Mouse (Mus musculus) T-helper 17 cell (primary cell): ENCODE data around the gene Tmod4.

ENCODE experiments used
- in situ Hi-C, 2 experiments: fragments of 300-600 bp; cut with MboI, MseI; formaldehyde crosslinking; loops; 1 replicate in 1 of 2; 2 replicates in 1 of 2; pipeline ENCODE4 v1.15.1; 2025; ENCODE audit warnings: high pct_unique_total_duplicates in 2 of 2

The Tmod4 gene

DNA sequence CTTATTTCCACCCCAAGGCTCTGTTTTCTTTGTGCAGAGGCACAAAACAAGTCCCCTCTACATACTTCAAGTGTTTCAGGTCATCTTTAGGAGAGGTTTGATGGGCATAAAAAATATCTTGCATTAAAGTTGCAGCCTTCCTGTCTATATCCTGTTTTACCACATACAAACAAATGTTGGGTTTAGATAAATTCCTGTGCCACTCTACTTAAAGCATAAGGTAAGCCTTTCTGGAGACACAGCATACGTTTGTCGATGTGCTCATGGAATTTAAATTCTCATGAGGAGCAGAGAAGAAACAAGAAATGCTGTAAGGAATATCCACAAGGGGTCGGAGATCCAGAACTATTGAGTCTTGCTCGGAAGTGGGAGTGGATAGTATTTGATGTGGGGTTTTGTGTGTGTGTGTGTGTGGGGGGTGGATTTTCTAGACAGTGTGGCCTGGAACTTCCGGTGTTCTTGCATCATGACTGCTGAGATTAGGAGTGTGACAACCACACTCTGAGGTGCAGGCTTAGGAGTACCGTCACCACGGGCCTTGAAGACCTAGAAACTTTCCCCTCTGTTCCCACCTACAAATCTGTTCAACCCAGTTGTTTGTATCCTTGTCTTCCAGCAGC lies 11.3 kb downstream of the Tmod4 start:
- in situ Hi-C loops = loop anchor here (5.0 kb wide), 1 partner anchor 1208 kb away; no protein-coding TSS in a partner anchor

DNA sequence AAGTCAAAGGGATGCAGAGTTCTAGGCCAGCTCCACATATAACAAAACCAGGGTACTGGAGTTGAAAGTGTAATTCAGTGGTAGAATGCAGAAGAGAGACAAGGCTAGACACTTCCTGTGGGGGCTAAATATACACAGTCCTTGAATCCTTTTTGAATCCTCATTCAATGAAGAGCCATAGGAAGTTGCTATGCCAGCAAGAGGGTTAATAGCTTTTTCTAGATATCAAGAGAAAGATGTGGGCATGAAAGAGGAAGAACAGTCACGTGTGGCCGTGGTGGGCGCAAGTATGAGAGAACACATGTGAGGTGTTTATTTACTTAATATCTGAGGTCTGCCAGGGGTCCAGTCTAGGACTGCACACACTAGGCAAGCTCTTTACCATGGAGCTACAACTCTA lies 12.1 kb downstream of the Tmod4 start:
- in situ Hi-C loops = loop anchor here (5.0 kb wide), 1 partner anchor 1209 kb away; no protein-coding TSS in a partner anchor

DNA sequence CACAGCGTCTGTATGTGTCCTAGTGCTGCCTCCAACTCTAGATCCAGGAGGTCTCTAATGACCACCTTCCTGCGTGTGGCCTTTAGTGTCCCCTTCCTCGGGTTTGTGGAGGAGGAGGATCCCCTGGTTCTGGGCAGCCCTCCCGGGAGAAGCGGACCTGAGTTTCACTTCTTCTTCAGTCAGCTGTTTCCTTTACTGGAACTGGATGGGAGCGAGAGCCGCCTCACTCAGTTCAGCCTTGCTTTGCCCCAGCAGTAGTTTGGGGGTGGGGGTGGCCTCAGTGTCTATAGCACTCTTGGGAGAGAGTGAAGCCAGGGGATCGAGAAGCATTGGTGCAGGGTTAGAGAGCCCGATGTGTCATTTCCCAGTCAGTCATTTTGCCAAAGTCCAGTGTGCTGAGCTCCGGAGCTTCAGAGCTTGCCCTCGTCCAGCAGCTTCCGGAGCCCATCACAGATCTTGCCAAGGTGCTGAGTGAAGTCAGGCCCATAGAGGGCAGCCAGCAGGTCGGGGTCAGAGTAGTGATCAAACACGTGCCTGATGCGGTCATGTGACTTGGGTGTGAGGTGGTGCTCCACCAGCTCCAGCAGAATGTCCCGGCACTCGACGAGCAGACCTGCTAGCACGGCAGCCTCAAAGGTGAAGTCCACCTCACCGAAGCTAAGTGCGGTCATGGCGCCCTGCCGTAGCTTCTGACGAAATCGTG lies 15.5 kb downstream of the Tmod4 start:
- in situ Hi-C loops = loop anchor here (5.0 to 10.0 kb wide), 3 partner anchors 73 to 1212 kb away; no protein-coding TSS in a partner anchor

DNA sequence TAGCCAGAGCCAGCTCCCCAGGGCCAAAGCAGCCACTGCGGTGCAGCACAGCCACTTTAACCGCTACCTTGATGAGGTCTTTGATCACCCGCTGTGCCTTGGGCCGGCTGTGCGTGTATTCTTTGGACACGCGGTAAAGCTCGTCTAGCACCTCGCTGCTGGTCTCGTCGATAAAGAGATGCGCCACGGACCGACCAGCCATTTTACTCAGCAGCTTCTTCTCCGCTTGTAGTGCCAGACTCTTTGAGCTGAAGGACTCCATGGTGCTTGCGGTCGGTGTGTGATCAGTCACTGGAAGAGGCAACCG lies 16.0 kb downstream of the Tmod4 start:
- in situ Hi-C loops = loop anchor here in 1 of 2 experiments (5.0 to 10.0 kb wide), 2 partner anchors 72 to 125 kb away; no protein-coding TSS in a partner anchor

DNA sequence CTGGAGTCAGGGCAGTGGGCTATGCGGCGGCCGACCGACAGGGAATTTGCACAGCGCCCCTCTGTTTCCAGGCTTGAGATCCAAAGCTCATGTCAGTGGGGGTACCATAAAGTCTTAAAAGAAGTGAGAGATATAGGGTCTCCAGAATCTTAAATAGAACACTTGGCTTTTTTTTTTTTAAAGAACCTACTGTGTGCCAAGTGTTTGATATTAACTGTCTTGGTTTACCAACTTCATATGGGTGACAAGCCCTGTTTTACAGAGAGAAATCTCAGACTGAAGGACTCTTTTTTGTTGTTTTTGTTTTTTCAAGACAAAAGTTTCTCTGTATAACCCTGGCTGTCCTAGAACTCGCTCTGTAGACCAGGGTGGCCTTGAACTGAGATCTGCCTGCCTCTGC lies 16.5 kb downstream of the Tmod4 start:
- in situ Hi-C loops = loop anchor here in 1 of 2 experiments (5.0 to 10.0 kb wide), 2 partner anchors 72 to 124 kb away; no protein-coding TSS in a partner anchor

DNA sequence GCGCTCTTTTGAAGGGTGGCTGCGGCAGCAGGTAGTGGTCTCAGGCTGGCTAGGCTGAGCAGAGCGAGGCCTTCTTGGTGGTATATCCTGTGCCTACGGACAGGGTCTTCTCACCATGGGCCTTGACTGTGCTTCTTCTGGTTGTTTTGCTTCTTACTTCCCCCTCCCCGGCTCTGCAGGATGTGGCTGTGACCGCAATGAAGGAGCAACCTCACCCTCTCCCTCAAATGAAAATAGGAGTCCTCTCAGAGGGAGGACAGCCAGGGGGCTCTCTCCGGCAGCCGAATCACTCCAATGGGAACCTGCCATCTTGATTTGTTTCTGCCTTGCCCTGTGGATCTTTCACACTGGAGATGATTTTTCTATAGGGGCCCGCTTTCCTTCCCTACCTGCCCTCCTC lies 17.2 kb downstream of the Tmod4 start:
- in situ Hi-C loops = loop anchor here in 1 of 2 experiments (5.0 to 10.0 kb wide), 2 partner anchors 71 to 123 kb away; no protein-coding TSS in a partner anchor

DNA sequence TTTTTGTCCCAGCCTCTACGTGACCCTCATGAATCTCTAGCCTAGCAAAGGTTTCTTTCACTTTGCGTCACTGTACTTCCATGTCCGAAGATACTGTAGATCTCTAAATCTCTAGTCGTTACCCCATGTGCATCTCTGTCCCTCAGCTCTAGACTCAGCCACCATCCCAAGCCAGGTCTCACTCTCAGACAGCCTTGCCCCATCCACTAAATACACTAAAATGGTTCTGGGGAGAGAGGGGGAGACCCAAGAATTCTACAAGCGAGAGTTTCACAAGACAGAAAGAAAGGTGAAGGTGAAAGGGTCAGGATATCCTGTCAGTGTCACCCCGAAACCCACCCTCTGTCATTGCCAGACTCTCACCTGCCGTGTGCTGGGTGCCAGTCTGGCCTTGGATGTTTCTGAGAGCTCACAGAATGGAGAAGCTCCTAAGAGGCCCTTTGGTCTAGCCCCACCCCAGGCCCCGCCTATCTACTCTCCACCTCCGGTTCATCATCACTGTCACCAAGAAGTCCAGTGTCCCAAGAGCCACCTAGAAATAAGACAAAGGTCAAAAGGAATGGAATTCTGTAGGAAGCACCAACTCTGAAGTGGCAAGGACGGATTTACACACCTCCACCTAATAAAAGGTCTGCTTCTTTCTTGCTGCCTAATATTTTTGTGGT lies 17.8 kb downstream of the Tmod4 start, which contains the start of gene Tnfaip8l2:
Gene Tnfaip8l2, minus strand, starts transcription at position 409 of the 665 bp plus-strand sequence.
- in situ Hi-C loops = loop anchor here in 1 of 2 experiments (5.0 to 10.0 kb wide), 2 partner anchors 70 to 123 kb away; no protein-coding TSS in a partner anchor

DNA sequence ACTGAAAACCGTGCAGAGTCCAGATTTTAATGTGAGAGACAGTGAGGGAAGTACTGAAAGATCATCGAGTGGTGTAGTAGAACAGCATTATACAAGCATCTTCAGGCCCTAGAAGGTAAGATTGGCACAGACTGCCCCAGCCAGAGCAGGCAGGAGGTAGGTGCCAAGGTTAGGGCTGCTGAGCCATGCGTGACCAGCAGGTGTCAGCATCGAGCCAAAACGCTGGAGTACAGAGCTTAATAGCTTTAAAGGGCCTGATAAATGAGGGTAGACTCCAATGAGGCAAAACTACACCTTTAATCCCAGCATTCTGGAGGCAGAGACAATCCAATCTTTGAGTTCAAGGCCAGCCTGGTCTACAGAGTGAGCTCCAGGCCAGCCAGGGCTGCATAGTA lies 18.3 kb downstream of the Tmod4 start:
- in situ Hi-C loops = loop anchor here in 1 of 2 experiments (5.0 to 10.0 kb wide), 2 partner anchors 70 to 122 kb away; no protein-coding TSS in a partner anchor

DNA sequence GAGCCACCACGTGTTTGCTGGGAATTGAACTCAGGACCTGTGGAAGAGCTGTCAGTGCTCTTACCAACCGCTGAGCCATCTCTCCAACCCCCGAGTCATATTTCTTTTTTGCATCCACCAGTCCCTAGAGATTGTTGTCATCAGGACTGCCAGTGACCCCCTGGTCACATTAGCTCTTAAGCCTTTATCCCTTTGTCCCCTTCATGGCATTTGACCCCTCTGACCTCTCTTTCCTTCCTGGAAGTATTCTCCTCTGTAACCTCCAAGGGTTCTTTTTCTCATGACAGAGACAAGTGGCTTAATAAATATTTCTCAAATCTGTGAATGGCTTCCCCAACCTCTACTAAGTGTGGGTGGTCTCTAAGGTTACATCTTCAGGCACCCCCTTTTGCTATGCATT lies 23.6 kb downstream of the Tmod4 start:
- in situ Hi-C loops = loop anchor here in 1 of 2 experiments (10.0 kb wide), 1 partner anchor 117 kb away; no protein-coding TSS in a partner anchor

DNA sequence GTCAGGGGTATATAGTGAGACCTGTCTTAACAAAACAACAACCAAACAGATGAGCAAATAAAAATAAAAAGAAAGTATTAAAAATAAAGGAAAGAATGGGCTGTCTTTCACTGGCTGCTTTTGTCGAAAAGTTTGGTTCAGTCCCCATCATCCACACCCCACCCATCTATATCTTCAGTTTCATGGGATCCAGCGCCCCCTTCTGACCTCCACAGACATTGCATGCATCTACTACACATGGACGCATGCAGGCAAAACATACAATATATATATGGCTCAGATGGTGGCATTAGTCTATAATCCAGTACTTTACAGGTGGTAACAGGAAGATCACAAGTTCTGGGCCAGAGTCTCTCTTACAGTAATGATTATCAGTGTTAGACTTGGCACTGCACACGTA lies 29.6 kb downstream of the Tmod4 start:
- in situ Hi-C loops = no loop called here

DNA sequence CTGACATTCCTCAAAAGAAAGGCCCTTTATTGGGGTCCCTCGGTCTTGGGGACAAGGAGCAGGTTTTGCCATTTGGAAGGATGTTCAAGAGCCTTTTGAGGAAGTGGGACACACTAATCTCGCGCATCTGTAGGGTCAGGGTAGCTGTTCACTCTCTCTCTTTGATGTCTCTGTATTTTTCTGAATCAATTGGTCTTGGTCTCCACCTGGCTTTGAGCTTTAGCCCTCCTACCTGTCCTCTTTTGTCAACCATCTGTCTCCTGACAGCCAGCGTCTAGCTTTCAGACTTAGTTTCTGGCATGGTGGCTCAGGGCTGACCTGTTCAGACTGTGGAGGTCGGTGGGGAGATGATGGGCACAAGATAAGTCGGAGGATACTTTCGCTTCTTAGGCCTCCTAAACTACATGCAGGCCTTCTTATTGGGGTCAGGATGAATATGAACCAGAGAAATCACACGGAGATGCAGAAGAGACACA lies 35.3 kb downstream of the Tmod4 start:
- in situ Hi-C loops = no loop called here

DNA sequence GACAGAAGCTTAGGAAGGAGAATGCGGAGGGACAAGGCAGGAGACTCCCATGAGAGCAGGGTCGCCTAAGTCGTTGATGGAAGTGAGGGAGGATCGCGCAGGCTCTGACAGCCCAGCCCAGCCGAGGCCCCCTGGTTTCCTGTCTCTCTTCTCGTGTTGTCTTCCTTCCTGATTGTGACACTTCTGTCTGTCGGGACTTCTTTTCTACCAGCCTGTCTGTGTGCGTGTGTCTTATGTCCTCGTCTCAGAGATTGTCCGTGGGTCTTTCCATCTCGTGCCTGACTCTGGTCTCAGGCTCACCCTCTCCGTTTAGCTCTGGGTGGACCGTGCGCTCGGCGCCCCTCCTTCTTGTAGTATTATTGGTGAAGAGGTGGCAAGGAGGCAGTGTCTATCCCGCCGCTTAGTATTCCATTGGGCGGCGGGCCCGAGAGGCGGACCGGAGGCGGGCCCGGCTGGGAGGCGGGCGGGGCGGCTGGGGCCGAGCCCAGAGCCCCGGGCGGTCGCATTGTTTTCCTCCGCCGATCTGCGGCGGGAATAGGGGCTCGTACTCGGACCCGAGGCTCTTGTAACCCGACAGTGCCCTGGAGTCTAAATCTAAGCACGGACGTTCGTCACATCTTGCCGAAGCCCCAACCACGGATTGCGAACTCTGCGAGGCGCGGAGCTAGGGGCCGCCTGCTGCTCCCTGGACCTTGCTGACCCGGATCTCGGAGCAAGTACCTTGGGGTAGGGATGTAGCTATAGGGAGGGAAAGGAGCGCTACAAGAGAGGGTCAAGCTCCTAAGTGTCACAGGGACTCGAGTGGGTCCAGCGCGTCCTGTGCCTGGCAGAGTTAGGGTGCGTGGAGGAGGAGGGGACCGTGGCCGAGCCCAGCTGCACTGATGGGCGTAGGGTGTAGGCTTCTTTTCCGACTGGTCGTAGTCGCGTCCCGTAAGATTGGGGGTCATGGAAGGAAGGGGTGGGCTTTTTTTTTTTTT lies 36.0 kb downstream of the Tmod4 start, which contains the start of gene Sema6c:
Gene Sema6c, plus strand, starts transcription at position 471 of the 977 bp plus-strand sequence.
- in situ Hi-C loops = no loop called here

DNA sequence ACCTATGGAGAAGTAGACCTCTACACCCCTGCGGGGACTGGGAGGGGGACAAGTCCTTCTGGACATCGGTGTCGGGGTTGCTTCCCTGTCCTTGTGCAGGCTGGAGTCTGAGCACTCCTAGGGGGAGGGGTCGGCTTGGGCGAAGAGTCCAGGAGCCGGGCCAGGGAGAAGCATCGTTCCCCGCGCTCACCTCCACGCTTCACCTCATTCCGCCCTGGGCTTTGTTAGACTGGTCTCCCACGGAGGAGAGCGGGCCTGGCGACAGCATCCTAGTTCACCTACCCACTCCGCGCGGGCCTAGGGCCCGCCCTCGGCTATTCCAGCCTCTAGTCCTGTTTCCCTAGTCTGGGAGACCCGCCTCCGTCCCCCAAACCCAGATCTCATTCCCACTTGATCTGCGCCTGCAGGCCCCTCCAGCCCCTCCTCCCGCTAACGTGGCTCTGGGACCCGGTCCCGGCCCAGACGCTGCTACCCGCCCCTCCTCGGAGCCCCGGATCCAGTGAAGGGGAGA lies 36.8 kb downstream of the Tmod4 start:
- in situ Hi-C loops = no loop called here

DNA sequence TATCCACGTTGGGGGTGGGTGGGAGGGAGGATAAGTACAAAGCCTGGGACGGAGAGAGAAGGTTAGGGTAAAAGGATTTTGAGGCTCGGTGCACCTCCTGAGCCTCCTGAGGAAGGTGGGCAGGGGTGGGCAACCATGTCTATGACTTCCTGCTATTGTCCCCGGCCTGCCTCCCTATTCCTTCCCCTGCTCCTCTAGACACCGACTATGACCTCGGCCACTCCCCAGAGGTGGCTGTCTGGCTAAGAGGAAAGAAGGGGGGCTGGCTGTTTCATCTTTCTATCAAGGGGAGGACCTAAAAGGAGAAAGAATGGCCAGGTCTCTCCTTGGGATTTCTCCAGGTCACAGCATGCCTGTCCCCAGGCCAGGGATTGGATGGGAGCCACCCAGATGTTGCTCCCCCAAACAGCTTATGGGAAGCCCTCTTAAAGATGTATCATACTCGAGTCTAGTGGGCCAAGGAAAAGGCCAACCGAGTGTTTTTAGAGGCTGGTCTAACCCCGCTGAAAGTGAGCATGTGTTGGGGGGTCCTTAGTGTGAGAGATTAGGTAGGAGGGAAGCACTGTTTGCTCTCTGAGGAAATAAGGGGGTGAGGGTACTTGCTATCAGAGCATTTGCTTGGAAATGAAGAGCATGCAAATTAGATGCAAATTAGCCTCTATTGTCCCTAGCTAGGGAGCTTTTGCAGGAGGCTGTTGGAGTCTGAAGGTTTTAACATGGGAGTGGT lies 37.5 kb downstream of the Tmod4 start:
- in situ Hi-C loops = no loop called here

DNA sequence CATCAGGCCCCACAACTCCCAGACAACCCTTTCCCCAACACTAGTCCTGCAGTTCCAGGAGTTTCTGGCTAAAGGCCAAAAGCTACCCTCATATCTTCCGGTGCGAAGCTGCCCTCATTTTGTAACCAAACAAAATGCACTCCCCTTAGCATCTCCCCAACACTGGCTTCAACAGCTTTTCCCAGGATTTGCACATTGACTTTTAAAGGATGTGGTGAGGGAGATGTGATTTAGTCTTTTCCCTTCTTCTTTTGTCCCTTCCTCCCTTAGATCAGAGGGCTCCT lies 38.0 kb downstream of the Tmod4 start:
- in situ Hi-C loops = no loop called here

DNA sequence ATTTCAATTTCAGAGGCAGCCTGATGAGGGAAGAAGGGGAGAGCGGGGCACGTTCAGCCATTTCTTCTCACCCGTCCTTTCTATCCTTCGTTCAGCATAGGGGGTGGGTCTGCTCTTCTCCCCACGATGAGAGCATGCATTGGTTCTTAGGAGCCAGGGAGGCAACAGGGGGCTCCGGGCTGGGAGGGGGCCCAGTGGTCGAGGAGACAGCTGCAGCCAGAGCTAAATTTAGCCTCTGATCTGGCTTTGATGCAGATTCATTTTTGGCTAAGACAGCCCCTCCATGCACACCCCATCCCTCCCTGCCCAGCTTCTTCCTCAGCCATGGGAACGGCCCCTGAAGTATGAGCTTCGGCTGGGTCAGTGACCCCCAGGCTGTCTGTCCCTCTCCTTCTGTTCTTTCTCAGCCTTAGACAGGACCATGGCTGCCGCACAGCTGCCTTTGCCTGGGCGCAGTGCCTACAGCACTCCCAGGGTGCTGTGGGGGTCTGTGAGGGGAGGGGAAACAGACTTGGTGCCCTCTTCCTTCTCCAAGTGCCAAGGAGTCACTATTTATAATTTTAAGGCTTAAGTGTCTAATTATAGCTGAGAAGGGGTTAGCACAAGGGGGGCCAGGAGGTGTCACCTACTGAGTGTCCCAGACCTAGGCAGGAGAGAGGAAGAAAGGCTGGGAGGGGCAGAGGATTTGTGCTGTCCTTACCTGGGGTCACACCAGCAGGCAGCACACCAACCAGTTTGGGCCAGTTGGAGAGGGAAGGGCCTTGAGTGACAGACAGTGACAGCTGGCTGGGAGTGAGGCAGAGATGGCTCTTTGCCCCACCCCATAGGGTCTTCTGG lies 39.4 kb downstream of the Tmod4 start:
- in situ Hi-C loops = no loop called here

DNA sequence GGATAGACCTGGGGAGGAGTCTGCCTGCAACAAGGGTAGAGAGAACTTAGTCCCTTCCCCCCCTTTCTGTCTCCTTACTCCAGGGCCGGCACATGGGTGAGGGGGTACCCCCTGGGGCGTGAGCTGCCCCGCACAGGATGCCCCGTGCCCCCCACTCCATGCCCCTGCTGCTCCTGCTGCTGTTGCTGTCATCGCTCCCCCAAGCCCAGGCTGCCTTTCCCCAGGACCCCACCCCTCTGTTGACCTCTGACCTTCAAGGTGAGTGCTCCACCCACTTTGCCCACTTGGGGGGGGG lies 39.9 kb downstream of the Tmod4 start:
- in situ Hi-C loops = no loop called here

DNA sequence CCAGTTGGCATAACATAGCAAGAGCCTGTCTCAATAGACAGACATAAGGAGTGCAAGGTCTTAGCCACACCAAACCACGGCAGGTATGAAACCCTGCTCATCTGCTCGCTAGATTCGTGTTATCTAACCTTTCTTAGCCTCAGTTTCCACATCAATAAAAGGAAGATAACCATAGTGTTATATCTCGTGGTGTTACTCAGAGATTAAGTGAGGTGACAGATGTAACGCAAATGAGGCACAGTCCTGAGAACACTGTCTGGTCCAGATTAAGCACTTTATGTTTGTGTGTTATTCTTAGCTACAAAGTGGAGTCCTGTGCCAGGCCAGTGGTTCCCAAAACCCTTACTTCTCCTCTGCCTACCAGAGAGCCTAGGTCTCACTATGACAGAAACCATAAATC lies 40.6 kb downstream of the Tmod4 start:
- in situ Hi-C loops = no loop called here

DNA sequence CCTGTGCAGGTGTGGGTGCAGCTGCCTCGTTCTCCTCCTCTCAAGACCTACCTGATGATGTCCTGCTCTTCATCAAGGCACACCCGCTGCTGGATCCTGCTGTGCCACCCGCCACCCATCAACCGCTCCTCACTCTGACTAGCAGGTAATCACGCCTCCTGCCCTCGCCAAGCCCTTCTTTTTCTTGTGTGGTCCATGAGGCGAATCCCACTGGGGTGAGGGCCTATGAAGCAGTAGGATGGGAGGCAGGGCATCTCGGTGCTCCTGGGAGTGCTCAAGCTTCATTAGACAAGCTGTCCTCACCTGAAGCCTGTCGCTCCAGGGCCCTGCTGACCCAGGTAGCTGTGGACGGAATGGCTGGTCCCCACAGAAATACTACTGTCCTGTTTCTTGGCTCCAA lies 45.7 kb downstream of the Tmod4 start:
- in situ Hi-C loops = loop anchor here in 1 of 2 experiments (10.0 kb wide), 1 partner anchor 575 kb away; no protein-coding TSS in a partner anchor
